Mouse (Mus musculus): ENCODE results near the gene Tshz3. TPM values are rescaled to one million over a fixed set of nuclear protein-coding genes. Genes with fewer than 3 reads are reported as not detected.

Gene Tshz3
- total RNA-seq, 2 experiments from 2014 or later: 2.4 to 2.7 TPM

DNA sequence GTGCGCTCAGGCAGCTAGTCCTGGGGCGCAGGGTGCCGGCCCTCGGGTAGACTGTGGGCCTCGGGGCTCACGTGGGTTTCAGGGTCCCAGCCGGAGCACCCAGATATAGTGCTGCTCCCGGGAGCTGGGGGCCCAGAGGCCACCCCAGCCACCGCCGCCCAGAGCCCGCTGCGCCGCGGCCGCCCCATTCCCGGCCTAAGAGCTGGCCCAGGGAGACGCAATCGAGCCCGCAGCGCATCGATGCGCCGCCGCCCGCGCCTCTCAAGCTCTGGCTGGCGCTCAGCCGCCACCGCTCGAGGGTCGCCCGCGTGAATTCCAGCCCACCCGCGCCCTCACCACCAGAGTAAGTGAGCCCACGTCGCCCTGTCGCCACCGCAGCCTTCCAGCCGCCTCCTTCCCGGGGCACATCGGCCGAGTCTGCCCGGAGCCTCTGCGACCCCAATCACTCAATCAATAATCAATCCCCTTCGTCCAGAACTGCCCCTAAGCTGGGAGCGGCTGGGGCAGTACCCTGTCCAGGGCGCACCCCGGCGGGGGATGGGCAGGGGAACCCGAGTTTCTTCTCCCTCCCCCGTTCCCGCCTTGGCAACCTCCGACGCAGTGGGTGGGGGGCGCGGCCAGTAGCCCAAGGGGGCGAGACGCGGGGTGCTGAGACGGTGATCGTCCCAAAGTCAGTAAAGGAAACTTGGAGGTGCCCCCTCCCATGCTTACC is 1.4 kb upstream of the Tshz3 start:
- DNase-seq: peak; percentile 70 to 78

DNA sequence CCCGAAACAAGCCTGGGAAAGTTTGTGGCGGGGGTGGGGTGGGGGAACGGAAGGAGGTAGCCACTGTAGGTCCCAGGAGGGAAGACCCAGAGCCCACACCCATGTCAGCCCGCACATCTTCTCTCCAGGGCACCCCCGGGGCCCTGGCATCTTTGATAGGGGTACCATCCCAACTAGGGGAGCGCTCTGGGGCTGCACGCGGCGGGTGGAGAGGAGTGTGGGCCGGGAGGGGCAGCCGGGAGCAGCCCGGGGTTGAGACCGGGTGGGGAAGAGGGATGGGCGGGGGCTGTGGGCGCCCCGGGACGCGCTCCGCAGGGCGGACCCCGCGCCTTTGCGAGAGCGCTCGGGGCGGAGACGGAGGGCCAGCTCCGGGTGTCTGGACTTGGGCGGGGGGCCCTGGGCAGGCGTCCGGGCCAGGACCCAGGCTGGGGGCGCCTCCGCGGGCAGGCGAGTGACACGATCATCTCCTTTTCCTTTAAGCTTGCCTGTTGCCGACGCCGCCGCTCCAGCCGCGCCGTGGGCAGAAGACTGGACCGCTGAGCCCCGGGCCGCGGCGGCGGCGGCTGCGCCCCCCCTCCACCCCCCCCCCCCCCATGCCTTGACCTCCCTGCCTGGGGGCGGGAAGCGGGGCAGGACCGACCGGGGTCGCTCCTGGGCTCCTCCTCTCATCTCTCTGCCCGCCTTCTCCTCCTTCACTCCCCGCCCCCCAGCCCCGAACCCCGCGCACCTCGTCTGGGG is 631 bp upstream of the Tshz3 start:
- peak; percentile 79 to 84 for DNase-seq

DNA sequence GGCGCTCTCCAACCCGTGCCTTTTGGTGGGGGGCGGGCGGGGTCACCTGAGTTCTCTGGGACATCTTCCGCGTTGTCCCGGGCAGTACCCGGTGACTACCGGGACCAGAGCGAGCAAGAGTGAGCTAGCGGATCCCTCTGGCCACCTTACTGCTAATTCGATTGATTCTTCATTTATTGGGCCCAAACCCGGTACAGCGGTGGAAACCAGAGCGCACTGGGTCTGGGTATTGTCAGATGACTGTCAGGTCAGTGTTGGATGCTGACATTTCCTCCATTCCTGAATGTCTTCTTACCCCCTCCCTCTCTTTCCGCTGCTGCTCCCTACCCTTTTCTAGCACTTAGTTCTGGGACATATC is 650 bp downstream of the Tshz3 start:
- no peak for DNase-seq

DNA sequence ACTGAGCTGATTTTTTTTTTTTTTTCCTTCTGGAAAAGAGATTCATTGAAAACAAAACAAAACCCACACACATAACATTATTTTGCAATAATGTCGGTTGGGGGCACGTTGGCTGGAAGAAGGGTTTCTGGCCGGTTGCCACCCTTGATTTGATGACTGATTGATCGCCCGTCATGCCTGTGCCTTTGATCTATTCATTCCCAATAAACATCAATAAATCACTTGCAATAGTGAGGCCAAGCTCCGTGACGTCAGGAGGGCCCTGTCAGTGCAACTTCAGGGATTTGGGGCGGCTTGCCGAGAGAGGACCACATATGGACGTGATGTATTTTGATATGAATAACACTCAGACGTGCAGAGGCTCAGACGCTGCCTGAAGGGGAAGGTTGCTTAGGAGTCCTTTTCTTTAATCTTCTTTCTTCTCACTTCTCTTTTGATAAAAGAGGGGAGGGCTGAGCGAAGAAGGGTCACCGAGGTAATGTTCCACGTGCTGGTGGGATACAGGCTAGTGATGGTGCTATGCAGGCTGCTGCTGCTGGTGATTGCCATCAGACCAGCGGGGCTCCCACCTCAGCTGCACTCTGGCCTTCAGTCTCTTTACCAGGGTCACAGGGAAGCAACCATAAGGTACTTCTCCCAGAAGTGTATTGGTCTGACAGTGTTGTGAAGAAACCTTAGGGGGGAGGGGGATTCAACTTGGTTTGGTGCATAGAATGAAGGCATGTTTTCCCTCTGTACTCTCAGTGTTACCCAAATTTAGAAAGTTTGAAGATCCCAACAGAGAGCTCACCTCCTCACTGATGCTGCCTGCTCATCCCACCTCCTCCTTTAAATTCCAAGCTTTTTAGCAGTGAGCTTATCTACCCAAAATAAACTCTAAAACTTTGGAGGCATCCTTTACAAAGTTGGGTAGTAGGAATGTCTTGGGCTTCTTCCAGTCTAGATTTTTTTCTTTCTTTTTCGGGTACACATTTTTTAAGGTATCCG is 1.4 kb downstream of the Tshz3 start:
- DNase-seq: no peak

DNA sequence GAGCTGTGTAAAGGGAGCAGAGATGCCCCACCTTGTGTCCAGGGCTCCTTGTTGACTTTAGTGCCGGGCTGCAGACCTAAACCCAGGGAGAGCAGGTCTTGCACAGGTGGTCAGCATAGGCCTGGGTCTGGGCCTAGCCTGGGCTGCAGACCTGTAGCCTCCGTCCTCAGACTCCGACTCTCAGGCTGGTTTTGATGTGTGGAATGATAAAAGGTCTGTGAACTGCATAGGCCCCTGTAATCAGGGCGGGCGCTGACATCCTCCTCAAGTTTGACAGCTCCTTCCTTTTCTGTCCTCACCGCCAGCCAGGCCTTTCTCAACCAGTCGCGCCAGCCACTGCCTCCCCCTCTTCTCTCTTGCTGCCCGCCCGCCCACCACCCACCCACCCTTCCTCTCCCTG is 8.7 kb downstream of the Tshz3 start:
- no peak for DNase-seq

DNA sequence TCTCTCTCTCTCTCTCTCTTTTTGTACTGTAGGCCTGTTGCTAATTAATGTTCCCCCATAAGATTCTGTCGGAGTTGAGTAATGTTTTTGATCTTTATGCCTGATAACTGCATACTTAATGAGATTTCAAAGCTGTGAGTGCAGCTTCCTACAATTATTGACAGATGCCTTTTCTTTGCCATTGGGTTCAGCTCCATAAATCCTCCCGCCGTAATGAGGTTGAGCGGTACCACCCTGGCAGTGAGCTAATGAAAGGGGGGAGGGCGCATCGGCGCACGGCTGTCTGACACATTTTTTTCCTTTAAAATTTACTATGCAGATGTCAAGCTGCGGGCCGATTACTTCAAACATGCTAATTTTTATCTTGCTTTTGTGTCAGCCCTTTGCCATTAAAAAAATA is 9.3 kb downstream of the Tshz3 start:
- no peak for DNase-seq

DNA sequence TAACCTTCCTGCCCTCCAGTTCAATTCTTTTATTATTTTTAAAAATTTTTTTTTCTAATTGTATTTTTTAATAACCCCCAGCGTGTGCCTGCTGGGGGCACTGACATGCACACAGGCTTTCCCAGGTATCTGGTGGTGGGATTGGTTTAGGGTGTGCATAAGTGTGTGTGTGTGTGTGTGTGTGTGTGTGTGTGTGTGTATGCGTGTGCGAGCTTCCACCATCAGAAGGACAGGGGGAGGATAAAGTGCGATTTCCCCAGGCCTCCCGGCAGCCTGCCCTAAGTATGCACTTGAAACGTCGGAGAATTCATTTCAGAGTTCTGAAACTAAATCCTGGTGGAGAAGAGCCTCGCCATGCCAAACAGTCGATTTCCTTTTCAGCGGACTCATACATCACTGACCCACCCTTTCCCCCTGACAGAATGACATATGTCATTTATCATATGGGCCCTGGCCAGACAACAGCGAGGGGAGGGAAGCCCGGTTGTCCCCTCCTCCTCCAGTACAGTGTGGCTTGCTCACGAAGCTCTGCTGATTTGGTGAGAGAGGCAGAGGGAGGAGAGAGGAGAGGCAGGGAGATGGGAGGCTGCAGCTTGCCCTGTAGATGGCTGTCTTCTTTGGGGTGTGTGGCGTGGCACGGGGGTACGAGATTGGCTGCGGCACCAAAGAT is 9.9 kb downstream of the Tshz3 start:
- DNase-seq: no peak

DNA sequence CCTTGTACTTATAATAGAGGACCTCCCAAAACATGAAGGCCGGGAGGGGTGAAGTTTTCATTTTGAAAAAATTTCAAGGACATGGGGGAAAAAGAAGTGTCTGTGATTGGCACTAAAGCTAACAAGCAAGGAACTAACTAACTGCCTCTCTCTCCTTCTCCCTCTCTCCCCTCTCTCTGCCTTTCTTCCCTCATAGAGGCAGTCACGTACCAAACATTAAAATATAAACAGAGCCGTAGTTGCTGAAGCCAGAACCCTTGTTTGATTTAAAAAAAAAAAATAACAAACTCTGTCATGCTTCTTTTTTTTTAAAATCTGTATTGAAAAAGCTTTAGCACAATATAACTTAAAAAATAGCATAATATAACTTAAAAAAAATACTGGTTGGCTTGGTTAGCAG is 10.9 kb downstream of the Tshz3 start:
- no peak for DNase-seq

DNA sequence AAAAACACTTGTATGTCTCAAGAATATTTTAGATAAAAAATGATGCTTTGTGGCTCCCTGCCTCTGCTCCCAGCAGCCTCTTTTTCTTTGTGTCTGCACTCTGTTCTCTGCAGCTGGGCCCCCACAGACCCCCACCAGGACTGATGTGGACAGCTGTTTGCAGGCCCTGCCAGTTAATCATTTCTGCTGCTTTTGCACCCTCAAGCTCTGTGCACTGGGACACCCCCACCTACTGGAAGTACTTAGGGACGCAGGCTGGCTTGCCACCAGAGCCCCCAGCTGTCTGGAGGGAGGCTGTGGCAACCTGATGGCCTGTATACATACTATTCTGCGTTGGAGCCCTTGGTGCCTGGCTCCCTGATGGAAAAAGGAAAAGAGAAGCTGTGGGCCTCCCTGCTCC is 11.3 kb downstream of the Tshz3 start:
- peak; percentile 56 to 59 for DNase-seq

DNA sequence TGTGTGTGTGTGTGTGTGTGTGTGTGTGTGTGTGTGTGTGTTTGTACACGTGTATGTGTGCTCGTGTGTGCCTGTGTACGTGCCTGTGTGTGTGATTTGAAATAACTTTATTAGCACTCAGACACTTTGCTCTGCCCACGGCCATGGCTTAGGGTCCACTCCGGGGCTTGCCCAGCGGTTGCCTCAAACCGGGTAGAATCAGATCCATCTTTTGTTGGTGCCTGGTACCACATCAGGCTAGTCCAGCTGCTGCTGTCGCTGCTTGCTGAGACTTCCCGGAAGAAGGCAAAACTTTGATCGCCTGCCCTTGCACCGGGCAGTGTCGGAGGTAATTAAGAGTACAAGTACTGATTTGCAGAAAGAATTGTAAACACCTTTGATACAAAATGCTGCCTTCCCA is 12.1 kb downstream of the Tshz3 start:
- no peak for DNase-seq

DNA sequence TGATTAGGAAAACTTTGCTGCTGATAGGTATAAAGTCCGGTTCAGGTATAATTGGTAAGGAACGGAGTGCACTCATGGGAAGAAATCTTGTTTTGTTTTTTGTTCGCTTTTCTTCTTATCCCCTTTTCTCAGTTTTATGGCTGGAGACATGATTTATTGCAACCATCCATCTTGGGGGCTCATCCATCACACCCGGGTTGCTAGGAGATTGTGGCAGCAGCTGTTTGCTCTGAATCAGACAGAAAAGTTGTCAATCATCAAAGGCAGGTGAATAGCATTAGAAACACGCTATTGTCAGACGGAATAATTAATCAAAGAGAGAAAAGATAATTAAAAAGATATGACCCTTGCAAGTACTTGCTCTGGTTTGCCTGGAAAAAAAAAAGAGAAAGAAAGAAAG is 12.5 kb downstream of the Tshz3 start:
- DNase-seq: no peak

DNA sequence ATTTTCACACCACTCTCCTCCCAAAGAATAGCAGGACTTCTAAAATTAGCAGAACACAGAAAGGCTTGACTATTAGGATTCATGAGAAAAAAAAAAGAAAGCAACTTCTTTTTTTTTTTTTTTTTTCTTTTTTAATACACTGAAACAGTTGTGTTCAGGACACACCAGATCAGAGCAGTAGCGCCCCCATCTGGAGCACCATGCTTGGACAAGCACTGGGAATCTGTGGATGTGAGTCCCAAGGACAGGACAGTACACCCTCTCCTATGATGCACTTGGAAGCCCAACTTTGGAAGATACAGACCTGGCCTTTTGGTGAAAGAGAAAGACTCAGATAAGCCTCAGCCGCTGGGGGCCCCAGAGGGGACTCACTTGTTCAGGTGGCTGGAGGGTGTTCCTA is 13.8 kb downstream of the Tshz3 start:
- DNase-seq: no peak

DNA sequence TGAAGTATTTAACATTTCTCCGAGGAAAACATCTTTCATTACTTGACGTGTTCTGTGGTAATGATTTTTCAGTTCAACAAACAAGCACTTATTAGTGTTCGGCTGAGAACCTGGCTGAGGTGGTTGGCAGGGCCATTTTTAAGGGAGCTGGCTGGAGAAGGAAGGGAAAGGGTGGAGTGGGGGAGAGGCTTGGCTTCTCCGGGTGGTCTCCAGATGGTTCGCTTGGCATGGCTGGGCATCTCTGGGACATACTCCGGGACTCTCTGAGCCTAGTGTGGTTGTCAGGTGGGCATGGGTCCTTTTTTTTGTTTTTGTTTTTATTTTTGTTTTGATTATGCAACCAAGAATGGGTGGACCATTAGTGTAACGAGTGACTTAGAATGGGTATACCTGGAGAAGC is 16.4 kb downstream of the Tshz3 start:
- no peak for DNase-seq

DNA sequence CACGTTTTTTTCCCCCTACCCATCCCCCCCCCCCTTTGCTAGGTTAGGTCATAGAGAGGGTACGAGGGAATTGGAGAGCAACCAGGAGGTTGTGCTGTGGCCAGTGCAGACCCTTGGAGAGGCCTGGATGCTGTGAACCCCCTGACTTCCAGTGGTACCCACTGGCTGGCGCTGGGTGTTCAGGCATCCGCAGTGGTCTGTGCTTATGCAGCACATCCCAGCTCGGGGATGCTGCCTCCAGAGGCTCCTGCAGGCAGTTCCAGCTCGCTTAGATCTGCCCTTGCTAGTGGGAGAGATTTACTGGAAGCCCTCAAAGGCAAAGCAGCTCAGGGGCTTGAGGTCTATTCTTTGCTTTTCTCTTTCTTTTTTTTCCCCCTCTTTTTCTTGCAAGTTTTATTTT is 19.3 kb downstream of the Tshz3 start:
- DNase-seq: no peak

DNA sequence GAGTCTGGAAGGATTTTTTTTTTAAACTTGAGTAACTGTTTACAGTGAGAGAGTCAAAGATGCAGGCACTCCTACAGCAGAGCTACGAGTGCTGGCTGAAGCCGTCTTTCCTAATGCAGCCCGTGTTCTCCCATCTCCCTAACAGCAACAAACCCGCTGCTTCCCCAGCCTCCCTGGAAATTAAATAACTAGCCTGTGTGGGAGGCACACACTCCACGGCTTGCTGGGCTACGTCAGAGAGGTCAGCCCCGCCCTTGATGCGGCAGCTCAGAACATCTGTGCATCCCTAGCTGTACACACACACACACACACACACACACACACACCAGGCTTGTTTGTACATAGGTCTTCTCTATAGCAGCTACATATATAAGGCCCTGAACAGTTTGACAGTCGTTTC is 22.9 kb downstream of the Tshz3 start:
- DNase-seq: peak in 1 of 2 experiments; percentile 27

DNA sequence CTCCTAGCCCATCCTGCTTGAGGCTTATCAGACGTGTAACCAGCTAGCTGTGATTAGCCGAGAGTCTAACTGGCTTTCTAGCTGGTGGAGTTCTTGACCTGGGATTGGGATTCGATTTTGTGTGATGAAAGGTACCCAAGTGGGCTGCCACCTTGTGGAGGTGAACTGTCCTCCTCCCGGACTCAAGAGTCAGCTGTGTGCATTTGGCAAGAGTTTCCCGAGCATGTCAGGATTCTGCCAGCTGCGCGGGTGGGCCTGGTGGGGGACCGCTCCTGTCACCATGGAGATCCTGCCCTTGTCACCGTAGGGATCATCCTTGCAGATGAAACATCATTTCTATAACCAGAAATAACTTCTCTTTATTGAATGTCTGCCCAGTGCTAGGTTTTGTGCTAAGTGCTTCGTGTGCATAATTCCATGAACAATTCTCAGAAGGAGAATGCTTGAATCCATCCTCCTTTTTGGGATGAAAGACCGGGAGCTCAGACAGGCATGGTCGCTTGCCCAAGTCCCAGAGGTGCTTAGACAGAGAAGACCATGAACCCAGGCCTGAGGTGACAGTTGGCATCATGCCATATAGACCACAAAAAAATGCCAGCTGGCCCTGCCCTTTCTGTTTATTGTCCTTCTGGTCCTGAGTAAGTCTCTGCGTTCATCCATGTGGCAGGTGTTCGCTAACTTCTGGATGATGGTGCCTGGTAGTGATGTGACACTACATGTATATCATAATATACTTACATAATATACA is 38.6 kb downstream of the Tshz3 start:
- DNase-seq: no peak

DNA sequence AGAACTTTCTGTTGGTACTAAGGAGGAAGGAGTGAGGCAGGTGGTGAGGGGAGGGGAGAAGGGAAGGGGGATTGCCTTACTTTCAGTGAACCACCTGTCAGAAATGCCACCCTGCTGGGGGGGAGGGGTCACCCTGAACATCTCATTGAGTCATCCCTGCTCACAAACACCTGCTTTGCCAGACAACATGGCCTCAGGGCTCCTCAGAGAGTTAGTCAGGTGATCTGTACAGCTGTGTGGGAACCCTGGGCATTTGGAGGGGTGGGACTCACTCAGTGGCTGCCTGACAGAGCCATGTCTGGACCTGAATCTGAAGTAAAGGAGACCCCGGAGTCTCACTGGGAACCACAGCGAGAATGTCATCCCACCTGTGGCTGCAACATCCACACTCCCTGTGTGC is 53.6 kb downstream of the Tshz3 start:
- DNase-seq: no peak

DNA sequence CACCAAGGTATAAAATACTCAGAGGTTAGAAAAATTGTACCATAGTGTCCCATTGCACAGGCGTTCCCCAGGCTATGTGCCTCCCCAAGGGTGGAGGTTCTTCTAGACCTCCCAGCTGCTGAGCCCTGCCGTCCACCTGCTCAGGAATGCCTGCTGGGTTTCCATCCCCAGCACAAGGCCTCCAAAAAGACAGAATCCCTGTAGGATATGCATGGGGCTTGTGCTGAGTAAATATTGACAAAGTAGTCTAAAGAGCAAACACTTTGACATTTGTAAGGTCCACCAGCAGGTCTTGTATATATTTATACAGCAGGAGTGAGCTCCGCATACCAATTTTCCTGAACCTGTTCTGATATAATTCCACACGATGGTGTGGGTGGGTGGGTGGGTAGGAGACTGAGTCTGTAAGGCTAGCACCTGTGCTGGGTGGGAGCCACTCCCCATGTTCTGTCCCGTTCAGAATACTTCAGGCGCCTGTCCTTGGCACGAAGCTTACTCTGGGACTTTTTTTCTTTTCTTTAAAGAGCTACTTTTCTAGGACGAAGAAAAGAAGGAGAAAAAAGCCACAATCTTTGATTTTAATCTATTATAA is 69.7 kb downstream of the Tshz3 start:
- DNase-seq: no peak

DNA sequence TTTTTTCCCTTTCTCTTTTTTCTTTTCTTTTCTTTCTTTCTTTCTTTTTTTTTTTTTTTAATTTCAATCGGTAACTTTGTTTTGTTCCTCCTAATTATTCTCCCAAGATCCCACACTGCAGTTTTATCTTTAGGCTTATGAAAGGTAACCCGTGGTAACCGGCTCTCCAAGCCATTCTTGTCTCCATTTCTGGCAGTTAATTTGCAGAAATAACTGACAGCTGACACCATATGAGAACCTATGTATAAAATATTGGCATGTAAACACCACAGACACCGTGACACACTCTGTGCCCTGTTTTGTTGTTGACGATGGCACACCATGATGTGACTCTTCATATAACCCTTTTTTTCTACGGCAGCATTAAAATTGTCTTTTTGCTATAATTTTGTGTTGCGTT is 75.2 kb downstream of the Tshz3 start:
- no peak for DNase-seq

DNA sequence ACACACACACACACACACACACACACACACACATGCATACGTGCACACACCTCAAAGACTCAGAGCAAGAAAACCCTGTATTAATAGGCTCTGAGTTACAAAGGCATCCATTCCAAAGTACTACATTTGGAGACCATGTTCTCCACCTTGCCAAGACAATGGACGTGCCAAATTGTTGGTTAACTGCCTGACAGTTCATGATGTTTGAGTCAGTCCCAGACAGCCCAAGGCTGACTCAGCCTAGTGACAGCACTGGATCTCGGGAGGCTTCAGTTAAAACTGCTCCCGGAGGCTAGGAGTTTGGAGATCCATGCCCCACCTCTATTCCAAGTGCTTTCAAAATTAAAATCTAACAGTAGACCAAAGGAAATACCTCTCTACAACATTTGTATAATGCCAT is 79.0 kb downstream of the Tshz3 start:
- peak; percentile 46 to 48 for DNase-seq

DNA sequence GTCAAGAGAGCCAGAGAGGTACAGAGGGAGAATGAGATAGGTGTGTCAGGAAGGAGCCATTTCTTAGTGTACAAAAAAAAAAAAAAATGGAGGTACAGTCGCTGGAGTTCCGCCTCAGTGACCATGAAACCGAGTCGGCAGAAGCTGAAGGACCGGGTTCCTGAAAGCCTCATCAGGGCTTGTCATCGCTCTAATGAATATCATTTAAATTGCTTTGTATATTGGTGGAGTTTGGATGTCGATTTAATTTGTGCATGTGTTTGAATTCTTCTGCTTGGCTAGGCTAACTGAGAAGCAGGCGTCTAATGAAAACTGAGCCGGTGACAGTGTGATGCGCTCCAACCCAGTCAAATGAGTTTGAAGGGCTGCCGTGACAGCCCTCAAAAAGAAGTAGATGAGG is 80.5 kb downstream of the Tshz3 start:
- DNase-seq: no peak

Data from heart, adult 18-20 months (tissue).